Mouse (Mus musculus) kidney, adult 2 months (tissue): ENCODE data around the gene Grip1. TPM values are rescaled to one million over a fixed set of nuclear protein-coding genes. Genes with fewer than 3 reads are reported as not detected.

Source experiments
- DNase-seq: peaks from one replicate; pipeline ENCODE4 v3.0.0; 2021
- H3K27ac ChIP-seq: fragments of 200-500 bp; 2 replicates; pipeline ENCODE4 v1.5.1; 2012; ENCODE audit warnings: low read depth, low read length, control low read depth, inconsistent platforms; ENCODE audit not compliant: insufficient read depth
- H3K27me3 ChIP-seq: fragments of 200-500 bp; replicated peaks from 2 replicates; pipeline ENCODE4 v1.6.1; 2012; ENCODE audit warnings: mild to moderate bottlenecking, moderate library complexity, low read length, inconsistent platforms; ENCODE audit not compliant: control insufficient read depth, insufficient read depth
- H3K36me3 ChIP-seq: fragments of 200-500 bp; 2 replicates; pipeline ENCODE4 v1.6.1; 2012; ENCODE audit warnings: mild to moderate bottlenecking, moderate library complexity, low read length, inconsistent platforms; ENCODE audit not compliant: control insufficient read depth, insufficient read depth
- H3K4me1 ChIP-seq: fragments of 200-500 bp; 2 replicates; pipeline ENCODE4 v1.6.1; 2011; ENCODE audit warnings: low read length; ENCODE audit not compliant: control insufficient read depth, insufficient read depth
- H3K4me3 ChIP-seq: fragments of 200-500 bp; 2 replicates; pipeline ENCODE4 v1.5.1; 2011; ENCODE audit warnings: mild to moderate bottlenecking, low read depth, low read length, control low read depth; ENCODE audit not compliant: insufficient read depth
- CTCF ChIP-seq: fragments of 200-500 bp; conservative IDR thresholded peaks from 2 replicates; pipeline ENCODE4 v1.5.1; 2011; ENCODE audit warnings: low read depth, mild to moderate bottlenecking, control low read depth, low read length, moderate library complexity, mixed read lengths; ENCODE audit not compliant: insufficient read depth, insufficient read length
- POLR2A ChIP-seq: fragments of 200-500 bp; IDR thresholded peaks from one replicate; pipeline ENCODE4 v1.6.1; 2011; ENCODE audit warnings: low read depth, low read length, control low read depth
- WGBS: fragments of 180-500 bp; shearing (Covaris S2); methylation state at CpG from one replicate; pipeline ENCODE4 v1.1.7; 2018; 5-methylcytosine and 5-hydroxymethylcytosine counted together
- polyA plus RNA-seq: library from polyadenylated mRNA; depleted of rRNA; stranded (reverse); fragments of >200 nt; gene quantifications from 2 replicates; pipeline ENCODE4 v1.2.3, GENCODE M21; 2012

The Grip1 gene
- polyA plus RNA-seq, 1 experiment = 2.7 TPM

DNA sequence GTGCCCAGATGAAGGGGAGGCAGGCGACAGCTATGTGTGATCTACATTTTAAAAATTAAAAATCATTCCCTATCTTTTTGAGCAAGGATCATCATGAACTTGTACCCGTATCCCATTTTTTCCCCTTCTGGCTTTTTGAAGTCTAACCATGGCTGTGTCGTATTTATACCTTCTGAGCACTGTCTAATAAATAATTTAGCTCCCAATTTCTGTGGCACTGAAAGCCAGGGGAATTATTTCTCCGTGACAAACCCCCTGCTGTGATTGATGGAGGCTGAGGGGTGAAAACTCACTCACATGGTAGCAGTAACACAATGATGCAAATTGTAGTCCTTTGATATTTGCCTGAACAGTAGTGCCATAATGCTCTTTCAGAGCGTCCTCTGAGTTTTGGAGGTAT lies 239.8 kb downstream of the Grip1 start:
- Histone ChIP-seq H3K4me3 (no peak overlapping the region), H3K27me3 (no peaks in the 10 kb centered on the region), H3K4me1 (no peaks in the 10 kb centered on the region), H3K36me3 (no peaks in the 10 kb centered on the region), H3K27ac (no peak overlapping the region)
- DNase-seq = no peak
- TF ChIP-seq CTCF = no peak
- no peak for TF ChIP-seq POLR2A
- WGBS = 71% methylated on average over 5 of the region's 5 CpGs

DNA sequence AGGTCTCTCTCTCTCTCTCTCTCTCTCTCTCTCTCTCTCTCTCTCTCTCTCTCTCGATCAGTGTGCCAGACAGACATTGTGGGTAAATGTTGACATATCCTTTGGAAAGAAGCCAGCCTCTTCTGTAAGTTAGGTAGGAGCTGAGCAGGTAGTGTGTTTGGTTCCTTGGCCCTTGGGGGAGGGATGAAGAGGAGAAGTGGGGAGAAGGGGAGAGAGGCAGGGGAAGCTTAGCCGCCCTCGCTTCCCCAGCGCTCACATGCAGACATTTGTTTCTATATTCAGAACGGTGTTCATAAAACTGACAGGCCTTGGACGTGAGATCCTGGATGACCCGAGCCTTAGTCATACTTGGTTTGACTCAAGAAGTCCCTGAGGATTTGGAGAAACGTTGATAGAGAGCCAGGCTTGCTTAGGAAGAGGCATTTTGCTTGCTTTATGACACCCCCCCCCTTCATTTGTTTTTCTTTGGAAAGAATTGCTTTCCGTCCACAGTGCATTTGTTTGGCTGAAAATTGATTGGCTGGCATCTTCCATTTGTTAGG lies 243.7 kb downstream of the Grip1 start:
- no peaks in the 10 kb centered on the region for H3K4me1 ChIP-seq
- DNase-seq = no peak
- WGBS = 53% methylated on average over 9 of the region's 9 CpGs
- TF ChIP-seq CTCF (no peak), POLR2A (no peak)
- H3K4me3 ChIP-seq = no peak overlapping the region
- H3K27me3 ChIP-seq = no peaks in the 10 kb centered on the region
- H3K36me3 ChIP-seq = no peaks in the 10 kb centered on the region
- no peak overlapping the region for H3K27ac ChIP-seq

DNA sequence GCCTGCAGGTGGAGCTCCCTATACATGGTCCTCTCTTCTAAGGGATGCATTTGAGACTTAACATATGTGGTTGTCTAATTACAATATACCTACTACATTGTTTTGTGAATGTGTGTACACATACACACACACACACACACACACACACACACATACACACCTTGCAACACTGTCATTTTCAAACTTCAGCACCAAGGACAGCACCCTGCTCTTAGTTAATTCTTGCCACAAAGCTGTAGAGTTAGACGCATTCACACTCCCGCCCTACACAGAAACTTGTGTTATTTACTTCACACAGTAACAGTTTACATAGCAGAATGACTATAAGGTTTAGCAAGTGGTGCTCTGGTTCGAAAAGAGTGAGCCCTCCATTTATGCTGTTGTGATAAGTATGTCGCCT lies 251.7 kb downstream of the Grip1 start:
- H3K27ac ChIP-seq = no peak overlapping the region
- WGBS = 54% methylated on average over 4 of the region's 4 CpGs
- TF ChIP-seq POLR2A = no peak
- TF ChIP-seq CTCF = no peak
- no peaks in the 10 kb centered on the region for H3K36me3 ChIP-seq
- H3K4me3 ChIP-seq = no peak overlapping the region
- H3K4me1 ChIP-seq = no peaks in the 10 kb centered on the region
- peak; percentile 28 for DNase-seq
- no peaks in the 10 kb centered on the region for H3K27me3 ChIP-seq

DNA sequence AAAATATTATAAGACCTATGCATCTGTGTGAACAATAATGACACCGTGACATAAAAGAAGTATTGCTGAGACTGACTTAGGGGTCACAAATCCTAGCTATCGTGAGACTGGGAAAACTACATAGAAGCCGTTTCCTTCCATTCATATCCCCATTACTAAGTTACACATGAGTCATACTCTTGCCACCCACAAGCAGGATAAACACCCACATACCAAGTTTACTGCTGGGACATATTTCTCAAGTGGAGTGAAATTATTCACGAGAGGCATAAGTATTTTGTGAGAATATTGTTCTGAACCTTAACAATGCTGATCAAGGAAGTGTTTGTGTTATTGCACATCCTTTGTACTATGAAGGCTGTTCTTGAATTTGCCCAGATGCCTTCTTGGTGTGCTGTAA lies 252.7 kb downstream of the Grip1 start:
- Histone ChIP-seq H3K4me1 (no peaks in the 10 kb centered on the region), H3K27me3 (no peaks in the 10 kb centered on the region), H3K4me3 (no peak overlapping the region), H3K27ac (no peak overlapping the region), H3K36me3 (no peaks in the 10 kb centered on the region)
- no peak for DNase-seq
- WGBS = 81% methylated on average over 4 of the region's 4 CpGs
- TF ChIP-seq CTCF (no peak), POLR2A (no peak)

DNA sequence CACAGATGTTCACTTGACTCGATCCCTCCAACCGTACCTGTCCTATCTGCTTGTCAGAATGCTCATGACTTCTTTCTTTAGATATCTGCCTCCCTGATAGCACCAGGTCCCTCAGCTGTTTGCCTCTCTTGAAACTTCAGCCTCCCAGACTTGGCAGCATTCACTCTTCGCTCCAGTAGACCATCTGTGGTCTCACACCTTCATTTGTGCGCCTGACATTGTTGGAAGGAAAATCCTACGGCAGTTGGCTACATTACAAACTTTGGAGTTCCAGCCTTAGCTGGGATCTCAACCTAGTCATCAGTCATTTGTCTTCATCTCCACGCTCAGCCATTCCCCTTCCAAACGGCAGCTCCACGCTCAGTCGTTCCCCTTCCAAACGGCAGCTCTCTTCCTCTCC lies 253.4 kb downstream of the Grip1 start:
- H3K4me1 ChIP-seq = no peaks in the 10 kb centered on the region
- no peak overlapping the region for H3K27ac ChIP-seq
- TF ChIP-seq CTCF (no peak), POLR2A (no peak)
- DNase-seq = no peak
- H3K4me3 ChIP-seq = no peak overlapping the region
- H3K27me3 ChIP-seq = no peaks in the 10 kb centered on the region
- no peaks in the 10 kb centered on the region for H3K36me3 ChIP-seq
- 88% methylated on average over 10 of the region's 10 CpGs for WGBS

DNA sequence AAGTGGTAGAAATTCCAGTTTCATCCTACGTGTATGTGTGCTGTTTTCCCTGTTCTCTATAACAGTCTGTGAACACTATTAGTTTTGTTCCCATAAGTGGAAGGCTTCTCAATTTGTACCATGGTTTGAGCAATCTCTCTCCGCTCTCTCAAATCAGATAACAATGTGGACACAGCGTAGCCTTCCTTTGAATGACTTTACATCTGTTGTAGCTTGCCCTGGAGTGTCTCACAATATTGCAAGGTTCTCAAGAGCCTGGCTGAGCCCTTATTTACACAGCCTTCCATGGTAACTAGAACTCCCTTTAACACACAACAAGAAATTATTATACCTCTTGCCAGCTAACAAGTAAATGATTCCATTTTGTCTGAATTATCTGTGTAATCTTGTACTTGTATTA lies 268.3 kb downstream of the Grip1 start:
- no peak for TF ChIP-seq POLR2A
- no peak for TF ChIP-seq CTCF
- DNase-seq = no peak
- H3K27ac ChIP-seq = no peak overlapping the region
- H3K4me1 ChIP-seq = no peaks in the 10 kb centered on the region
- H3K36me3 ChIP-seq = no peaks in the 10 kb centered on the region
- H3K27me3 ChIP-seq = no peaks in the 10 kb centered on the region
- H3K4me3 ChIP-seq = no peak overlapping the region
- 86% methylated on average over 3 of the region's 3 CpGs for WGBS

DNA sequence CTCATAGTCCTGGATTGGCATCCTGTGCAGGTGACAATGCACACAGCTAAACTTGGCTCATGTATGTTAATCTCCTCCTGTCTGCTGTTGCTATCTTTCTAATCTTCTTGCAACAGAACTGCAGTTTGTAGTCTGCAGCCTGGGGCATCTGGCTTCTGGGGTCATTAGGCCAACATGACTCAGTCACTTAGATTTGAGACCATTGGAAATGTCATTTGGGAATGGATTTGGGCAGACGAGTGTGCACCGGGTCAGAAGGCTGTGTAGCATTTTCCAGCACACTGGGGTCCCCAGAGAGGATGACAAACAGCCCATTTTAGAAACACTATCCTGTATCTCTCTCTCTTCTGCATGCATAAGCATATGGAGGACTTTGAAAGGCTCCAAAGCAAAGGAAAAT lies 268.8 kb downstream of the Grip1 start:
- no peak for TF ChIP-seq POLR2A

DNA sequence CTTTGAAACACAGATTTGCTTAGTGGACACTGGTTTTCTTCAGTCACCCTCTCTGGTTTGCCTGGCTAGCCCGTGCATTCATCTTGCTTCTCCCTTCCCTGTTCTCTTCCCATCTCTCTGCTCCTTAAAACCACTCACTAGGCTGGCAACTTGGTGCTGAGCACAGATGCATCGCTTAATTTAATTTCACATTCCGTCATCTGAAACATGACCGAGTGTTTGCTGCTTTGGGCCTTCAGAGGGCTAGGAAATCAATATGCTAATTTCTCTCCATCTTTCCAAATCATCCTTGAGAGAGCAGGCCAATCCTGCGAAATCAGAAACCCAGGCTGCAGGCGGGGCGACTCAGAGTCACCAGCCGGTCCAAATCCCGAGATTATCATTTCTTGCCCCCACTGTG lies 270.0 kb downstream of the Grip1 start:
- Histone ChIP-seq H3K36me3 (no peaks in the 10 kb centered on the region), H3K4me1 (no peaks in the 10 kb centered on the region), H3K27me3 (no peaks in the 10 kb centered on the region), H3K4me3 (no peak overlapping the region), H3K27ac (no peak overlapping the region)
- no peak for TF ChIP-seq CTCF
- WGBS = 74% methylated on average over 9 of the region's 9 CpGs
- DNase-seq = no peak

More for the DNA sequence above, 268.8 kb downstream of the Grip1 start:
- Histone ChIP-seq H3K36me3 (no peaks in the 10 kb centered on the region), H3K27ac (no peak overlapping the region), H3K4me3 (no peak overlapping the region), H3K4me1 (no peaks in the 10 kb centered on the region), H3K27me3 (no peaks in the 10 kb centered on the region)
- 44% methylated on average over 2 of the region's 2 CpGs for WGBS
- DNase-seq = no peak
